Mouse (Mus musculus) left cerebral cortex, adult 9 months (tissue): Measurements from ENCODE around the gene Vopp1.

Experiments
- DNase-seq, 2 experiments: peaks; one replicate each; pipeline ENCODE4 v3.0.0; 2022; ENCODE audit warnings: low spot score in 2 of 2

Vopp1 gene

GRCm38 (mm10) chr6:57784251-57784650 lies 40.7 kb downstream of the Vopp1 start:
- DNase-seq, result no peak

GRCm38 (mm10) chr6:57782658-57783057 lies 42.3 kb downstream of the Vopp1 start:
- DNase-seq, result no peak

GRCm38 (mm10) chr6:57780359-57780758 lies 44.6 kb downstream of the Vopp1 start:
- DNase-seq, result no peak

GRCm38 (mm10) chr6:57773792-57774191 lies 51.2 kb downstream of the Vopp1 start:
- DNase-seq, result no peak

GRCm38 (mm10) chr6:57770467-57771190 lies 54.3 kb downstream of the Vopp1 start:
- no peak for DNase-seq

GRCm38 (mm10) chr6:57768948-57769525 lies 55.9 kb downstream of the Vopp1 start:
- no peak for DNase-seq

- no peak for DNase-seq
Measured at GRCm38 (mm10) chr6:57767112-57767868, 57.7 kb downstream of the Vopp1 start.

- DNase-seq, result no peak
Measured at GRCm38 (mm10) chr6:57766287-57766686, 58.7 kb downstream of the Vopp1 start.

GRCm38 (mm10) chr6:57765095-57765878 lies 59.7 kb downstream of the Vopp1 start:
- DNase-seq, result no peak

GRCm38 (mm10) chr6:57763054-57763453 lies 61.9 kb downstream of the Vopp1 start:
- DNase-seq, result no peak

- no peak for DNase-seq
Measured at GRCm38 (mm10) chr6:57753962-57754759, 70.8 kb downstream of the Vopp1 start.

GRCm38 (mm10) chr6:57745748-57746129 lies 79.2 kb downstream of the Vopp1 start:
- no peak for DNase-seq

GRCm38 (mm10) chr6:57744974-57745747 lies 79.8 kb downstream of the Vopp1 start:
- no peak for DNase-seq

- DNase-seq, result no peak
Measured at GRCm38 (mm10) chr6:57744123-57744522, 80.8 kb downstream of the Vopp1 start.

- DNase-seq, result no peak
Measured at GRCm38 (mm10) chr6:57743333-57743732, 81.6 kb downstream of the Vopp1 start.

GRCm38 (mm10) chr6:57742749-57743148 lies 82.2 kb downstream of the Vopp1 start:
- DNase-seq, result no peak

GRCm38 (mm10) chr6:57721347-57721746 lies 103.6 kb downstream of the Vopp1 start:
- DNase-seq, result no peak

GRCm38 (mm10) chr6:57711726-57712125 lies 113.2 kb downstream of the Vopp1 start:
- no peak for DNase-seq

GRCm38 (mm10) chr6:57706721-57707120 lies 118.2 kb downstream of the Vopp1 start:
- no peak for DNase-seq

GRCm38 (mm10) chr6:57703703-57704102 lies 121.3 kb downstream of the Vopp1 start:
- no peak for DNase-seq
